Mouse (Mus musculus) cerebellum, adult 18-20 months (tissue): ENCODE measurements around the gene Mtor.

Source experiments
- DNase-seq, 2 experiments: peaks; one replicate each; pipeline ENCODE4 v3.0.0; 2021

The Mtor gene

GRCm38 (mm10) chr4:148535876-148536275 lies 87.5 kb downstream of the Mtor start:
- DNase-seq = peak; percentile 18 to 27

GRCm38 (mm10) chr4:148549106-148549505 lies 100.7 kb downstream of the Mtor start:
- no peak for DNase-seq

- no peak for DNase-seq
These were observed 109.4 kb downstream of the Mtor start for GRCm38 (mm10) chr4:148557766-148558165.

DNA sequence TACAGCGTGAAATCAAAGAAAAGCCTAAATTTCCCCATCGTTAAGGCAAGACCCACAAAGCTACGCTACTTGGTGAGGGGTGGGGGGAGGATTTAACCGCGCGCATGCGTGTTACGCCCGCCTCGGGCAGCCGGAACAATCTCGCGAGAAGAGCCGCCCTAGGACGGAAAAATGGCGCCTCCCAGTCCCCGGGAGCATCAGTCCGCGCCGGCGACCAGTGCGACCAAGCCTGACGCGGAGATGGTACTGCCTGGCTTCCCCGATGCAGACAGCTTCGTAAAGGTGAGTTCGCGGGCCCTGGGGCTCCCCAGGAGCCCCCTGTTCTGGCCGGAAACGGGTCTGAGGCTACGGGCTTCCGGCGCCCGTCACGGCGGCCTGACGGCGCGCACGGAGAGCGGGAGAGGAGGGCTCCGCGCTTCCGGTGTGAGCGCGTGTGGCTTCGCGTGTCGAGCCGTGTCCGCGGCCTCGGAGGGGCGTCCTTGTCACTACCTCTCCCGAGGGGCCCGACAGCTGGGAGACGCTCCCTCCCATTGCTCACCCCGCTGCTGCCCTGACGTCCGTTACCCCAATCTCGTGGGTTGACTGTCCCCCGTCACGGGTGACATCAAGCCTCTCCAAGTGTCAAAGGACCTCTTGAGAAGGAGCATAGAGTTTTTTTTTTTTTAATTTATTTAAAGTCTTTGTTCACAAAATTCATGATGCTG lies 110.0 kb downstream of the Mtor start, which contains the start of gene Exosc10:
TSS of gene Exosc10 (plus strand) at position 133 of the 704 bp plus-strand sequence.
- peak; percentile 85 to 90 for DNase-seq

DNA sequence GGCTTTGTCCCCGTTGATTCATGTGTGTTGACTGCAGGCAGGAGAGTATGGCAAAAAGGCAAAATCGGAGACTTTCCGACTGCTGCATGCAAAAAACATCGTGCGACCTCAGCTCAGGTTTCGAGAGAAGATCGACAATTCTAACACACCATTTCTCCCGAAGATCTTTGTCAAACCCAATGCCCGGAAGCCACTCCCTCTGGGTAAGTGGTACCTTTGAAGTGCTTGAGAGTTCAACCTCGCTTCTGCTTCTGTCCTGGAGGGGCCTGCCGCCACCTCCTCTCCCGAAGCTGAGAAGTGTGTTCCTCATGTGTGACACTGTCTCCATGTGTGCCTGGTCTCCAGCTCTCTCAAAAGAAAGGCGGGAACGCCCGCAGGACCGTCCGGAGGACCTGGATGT lies 114.3 kb downstream of the Mtor start:
- DNase-seq = no peak

- DNase-seq = no peak
These were observed 115.2 kb downstream of the Mtor start for GRCm38 (mm10) chr4:148563595-148563994.

DNA sequence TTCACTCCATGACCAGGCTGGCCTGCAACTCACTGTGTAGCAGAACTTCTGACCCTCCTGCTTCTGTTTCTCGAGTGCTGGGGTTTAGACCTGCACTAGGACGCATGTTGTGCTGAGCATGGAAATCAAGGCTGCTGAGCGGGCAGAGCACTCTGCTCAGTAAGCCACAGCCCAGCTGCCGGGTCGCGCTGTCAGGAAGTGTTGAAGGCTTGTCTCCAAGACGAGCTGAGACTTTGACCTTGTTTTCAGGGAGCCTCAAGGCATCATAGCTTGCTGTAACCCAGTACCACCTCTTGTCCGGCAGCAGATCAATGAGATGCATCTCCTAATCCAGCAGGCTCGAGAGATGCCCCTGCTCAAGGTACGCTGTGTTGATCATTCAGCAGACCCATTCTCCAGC lies 121.7 kb downstream of the Mtor start:
- DNase-seq = no peak

DNA sequence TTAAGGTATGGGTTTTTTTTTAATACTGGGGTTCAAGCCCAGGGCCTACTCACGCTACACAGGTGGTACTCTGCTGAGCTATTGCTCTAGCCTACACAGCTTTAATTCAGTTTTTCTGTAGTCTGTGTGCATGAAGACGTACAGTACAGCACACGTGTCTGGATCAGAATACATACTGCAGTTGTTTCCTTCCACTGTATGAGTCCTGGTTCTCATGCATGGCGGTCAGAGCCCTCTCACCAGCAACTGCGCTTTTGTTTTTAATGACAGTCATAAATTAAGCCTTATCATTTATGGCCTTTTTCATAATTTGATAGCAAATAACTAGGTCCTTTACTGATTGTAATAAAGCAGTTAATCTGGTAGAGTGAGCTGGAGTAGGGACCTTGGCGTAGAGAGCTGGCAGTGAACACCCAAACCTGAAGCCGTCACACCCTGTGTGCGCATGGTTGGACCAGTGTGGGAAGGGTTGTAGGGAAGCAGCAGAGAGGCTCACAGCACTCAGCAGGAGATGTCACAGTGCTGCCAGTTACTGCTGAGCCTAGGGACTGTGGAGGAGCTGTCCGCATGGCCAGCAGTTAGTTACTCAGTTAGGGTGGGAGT lies 122.4 kb downstream of the Mtor start:
- DNase-seq = no peak

- DNase-seq = no peak
These were observed 124.8 kb downstream of the Mtor start for GRCm38 (mm10) chr4:148573222-148573621.

- peak in 1 of 2 experiments; percentile 41 for DNase-seq
These were observed 132.4 kb downstream of the Mtor start for GRCm38 (mm10) chr4:148580765-148581164.

DNA sequence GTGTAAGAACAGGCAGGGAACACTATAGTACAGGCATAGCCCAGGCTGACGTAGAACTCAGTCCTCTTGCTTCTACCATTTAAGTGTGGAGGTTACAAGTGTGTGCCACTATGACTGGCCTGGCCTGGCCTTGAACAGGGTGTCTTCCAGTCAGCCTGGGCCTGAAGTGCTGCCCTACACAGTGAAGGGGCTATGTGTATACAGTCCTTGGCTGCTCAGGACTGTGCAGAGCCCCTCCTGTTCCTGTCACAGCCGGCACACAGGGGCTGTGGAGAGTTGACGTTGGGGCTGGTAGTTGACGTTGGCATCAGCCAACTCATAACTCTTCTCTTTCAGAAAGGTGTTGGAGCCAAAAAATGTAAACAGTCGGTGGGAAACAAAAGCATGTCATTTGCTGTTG lies 133.0 kb downstream of the Mtor start:
- no peak for DNase-seq

- no peak for DNase-seq
These were observed 134.8 kb downstream of the Mtor start for GRCm38 (mm10) chr4:148583257-148583656.

DNA sequence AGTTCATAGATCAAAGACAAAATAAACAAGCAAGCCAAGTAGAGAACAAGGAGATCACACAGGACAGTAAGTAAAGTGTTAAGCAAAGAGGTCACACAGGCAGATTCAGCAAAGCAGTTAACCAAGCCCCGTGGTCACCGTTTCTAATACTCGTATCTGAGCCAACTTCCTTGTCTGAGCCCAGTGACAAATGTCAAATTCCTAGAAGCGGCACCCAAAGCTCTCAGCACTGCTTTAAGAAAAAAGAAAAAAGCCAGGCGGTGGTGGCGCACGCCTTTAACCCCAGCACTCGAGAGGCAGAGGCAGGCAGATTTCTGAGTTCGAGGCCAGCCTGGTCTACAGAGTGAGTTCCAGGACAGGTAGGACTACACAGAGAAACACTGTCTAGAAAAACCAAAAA lies 138.2 kb downstream of the Mtor start:
- DNase-seq = no peak

DNA sequence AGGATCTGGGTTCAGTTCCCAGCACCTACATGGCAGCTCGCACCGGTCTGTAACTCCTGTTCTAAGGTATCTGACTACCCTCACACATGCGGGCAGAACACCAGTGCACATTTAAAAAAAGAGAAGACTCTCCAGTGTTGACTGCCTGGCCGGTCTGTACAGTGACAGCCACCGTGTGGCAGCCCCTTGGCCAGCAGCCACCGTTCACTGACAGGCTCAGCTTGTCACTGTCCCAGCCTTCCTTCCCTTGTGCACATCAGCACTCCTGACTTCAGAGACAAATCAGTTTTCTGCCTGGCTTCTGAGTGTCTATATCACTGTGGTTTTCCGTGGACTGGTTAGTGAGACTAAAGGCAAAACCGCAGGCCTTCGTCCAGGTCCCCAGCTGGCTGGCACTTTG lies 140.4 kb downstream of the Mtor start:
- DNase-seq = peak in 1 of 2 experiments; percentile 30

GRCm38 (mm10) chr4:148589565-148589964 lies 141.2 kb downstream of the Mtor start:
- DNase-seq = peak in 1 of 2 experiments; percentile 33

DNA sequence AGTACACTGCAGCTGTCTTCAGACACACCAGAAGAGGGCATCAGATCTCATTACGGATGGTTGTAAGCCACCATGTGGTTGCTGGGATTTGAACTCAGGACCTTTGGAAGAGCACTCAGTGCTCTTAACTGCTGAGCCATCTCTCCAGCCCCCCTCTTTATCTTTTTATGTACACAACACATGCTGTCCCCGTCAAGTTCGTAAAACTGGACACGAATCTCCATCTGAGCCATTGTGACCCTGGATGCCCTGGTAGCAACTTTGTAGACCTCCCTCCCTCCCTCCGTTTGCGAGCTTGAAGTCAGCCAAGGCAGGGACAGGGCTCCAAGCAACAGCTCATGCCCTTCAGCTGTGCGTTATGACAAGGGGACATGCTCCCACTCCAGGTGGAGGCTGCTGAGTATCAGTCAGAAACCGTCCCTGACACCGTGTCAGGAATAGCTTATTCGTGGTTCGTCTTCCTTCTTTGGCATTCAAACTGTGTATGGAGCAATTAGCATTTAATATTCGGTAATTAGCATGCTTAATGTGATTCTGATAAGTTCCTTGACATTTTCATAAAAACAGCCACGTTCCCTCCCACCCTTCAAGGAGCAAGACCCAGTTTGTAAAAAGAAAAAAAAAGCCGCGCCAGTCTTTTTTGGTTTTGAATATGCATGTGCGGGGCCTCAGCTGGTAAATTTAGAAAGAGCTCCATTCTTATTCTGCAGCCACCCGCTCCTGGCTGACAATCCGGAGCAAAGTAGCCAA lies 142.2 kb downstream of the Mtor start:
- peak; percentile 26 to 30 for DNase-seq

DNA sequence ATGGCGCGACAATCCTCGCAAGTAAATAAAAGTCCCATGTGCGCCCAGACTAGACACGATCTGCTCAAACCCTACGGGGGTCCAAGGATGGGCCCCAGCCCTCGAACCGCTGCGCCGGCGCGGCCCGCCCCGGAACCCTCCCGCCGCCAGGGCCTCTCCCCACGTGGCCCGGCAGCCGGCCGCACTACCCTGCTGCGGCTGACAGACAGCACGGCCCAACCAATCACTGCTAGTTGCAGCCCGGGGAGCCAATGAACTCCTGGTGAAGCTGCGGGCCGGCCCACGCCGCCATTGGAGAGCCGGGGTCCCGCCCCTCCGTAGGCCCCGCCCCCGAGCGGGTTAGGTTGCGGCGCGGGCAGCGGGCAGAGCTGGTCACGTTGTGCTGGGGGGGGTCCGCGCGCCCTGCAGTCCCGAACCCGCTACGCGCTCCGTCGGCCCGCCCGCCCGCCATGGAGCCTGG lies 142.8 kb downstream of the Mtor start, which contains the start of gene Srm:
TSS of gene Srm (plus strand) at position 333 of the 460 bp plus-strand sequence.
- peak; percentile 98 to 100 for DNase-seq

DNA sequence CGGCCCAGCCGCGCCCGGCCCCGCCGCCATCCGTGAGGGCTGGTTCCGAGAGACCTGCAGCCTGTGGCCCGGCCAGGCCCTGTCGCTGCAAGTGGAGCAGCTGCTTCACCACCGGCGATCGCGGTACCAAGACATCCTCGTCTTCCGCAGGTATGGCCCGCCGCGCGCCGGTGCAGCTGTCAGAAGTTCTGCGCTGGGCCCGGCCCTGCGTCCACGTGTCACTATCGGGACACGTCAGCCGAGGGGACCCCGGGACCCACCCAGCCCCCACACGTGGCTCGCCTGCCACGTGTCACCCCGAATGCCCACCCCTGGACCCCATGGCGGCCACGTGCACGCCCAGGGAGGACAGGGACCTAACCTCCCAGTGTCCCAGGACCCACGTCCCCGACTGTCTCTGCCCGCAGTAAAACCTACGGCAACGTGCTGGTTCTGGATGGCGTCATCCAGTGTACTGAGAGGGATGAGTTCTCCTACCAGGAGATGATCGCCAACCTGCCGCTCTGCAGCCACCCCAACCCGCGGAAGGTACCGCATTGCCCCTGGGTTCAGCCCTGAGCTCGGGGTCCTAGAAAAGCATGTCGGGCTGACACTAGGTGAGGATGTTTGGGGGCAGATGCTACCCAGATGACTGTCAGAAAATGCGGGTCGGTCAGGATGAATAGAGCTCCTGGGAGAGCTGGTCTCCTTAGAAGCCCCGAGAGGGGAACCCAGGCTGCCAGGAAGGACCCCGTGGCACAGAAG lies 143.4 kb downstream of the Mtor start:
- DNase-seq = peak in 1 of 2 experiments; percentile 37

DNA sequence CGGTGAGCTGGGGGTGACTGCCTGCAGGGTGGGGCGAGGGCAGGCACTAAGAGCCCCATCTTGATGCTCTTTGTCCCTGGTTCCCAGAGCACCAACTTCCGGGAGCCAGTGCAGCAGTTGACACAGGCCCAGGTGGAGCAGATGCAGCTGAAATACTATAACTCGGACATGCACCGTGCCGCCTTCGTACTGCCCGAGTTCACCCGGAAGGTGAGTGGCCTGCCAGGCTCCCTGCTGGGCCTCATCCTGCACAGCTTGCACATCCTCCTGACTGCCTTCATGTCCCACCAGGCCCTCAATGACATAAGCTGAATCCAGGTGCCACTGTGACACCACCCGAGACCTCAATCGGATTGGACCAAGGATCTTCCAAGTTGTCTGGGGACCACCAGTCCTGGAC lies 145.6 kb downstream of the Mtor start:
- DNase-seq = peak; percentile 33 to 47

GRCm38 (mm10) chr4:148595916-148596315 lies 147.5 kb downstream of the Mtor start:
- DNase-seq = no peak

- no peak for DNase-seq
These were observed 148.3 kb downstream of the Mtor start for GRCm38 (mm10) chr4:148596731-148597130.

- no peak for DNase-seq
These were observed 150.4 kb downstream of the Mtor start for GRCm38 (mm10) chr4:148598826-148599225.

DNA sequence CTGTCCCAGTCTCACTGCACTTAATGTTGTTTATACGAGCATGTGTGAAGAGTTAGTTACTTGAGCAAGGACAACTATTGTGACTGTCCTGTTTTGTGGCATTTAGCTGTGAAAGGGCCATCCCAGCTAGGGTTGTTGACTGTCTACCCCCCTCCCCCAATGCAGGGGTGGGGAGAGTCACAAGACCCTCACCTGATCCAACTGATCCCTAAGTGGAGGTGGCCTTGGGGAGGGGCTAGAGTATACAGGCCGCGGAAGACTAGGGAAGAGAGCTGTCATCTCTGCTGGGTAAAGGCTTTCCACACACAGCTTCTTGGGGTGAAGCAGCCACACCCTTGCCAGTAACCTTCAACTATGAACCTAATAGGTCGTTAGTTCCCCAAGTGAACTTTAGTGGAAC lies 151.9 kb downstream of the Mtor start:
- DNase-seq = no peak
